Mouse (Mus musculus) adrenal gland, postnatal 10 days (tissue): ENCODE results near the gene Galnt10. TPM values are rescaled to one million over a fixed set of nuclear protein-coding genes. Genes with fewer than 3 reads are reported as not detected.

ENCODE experiments used
- DNase-seq: peaks from one replicate; pipeline ENCODE4 v3.0.0; 2021; ENCODE audit warnings: mixed read lengths
- total RNA-seq, 2 experiments: library from RNA; stranded (reverse); gene quantifications; 2 replicates each; pipeline ENCODE4 v1.2.3; 2021

Galnt10 gene
- total RNA-seq, 2 experiments from 2014 or later = 31.7 to 33.5 TPM

GRCm38 (mm10) chr11:57635148-57635547 lies 10.1 kb upstream of the Galnt10 start:
- no peak for DNase-seq

- DNase-seq = no peak
Observed at GRCm38 (mm10) chr11:57643691-57644090, 1.6 kb upstream of the Galnt10 start.

- peak; percentile 51 for DNase-seq
Observed at GRCm38 (mm10) chr11:57644245-57645017, 811 bp upstream of the Galnt10 start.

- DNase-seq = no peak
Observed at GRCm38 (mm10) chr11:57645847-57646246, 605 bp downstream of the Galnt10 start.

- no peak for DNase-seq
Observed at GRCm38 (mm10) chr11:57646416-57646815, 1.2 kb downstream of the Galnt10 start.

GRCm38 (mm10) chr11:57646940-57647339 lies 1.7 kb downstream of the Galnt10 start:
- DNase-seq = peak; percentile 25

GRCm38 (mm10) chr11:57647446-57647845 lies 2.2 kb downstream of the Galnt10 start:
- peak; percentile 47 for DNase-seq

- DNase-seq = no peak
Observed at GRCm38 (mm10) chr11:57648196-57648800, 3.1 kb downstream of the Galnt10 start.

GRCm38 (mm10) chr11:57649269-57649668 lies 4.0 kb downstream of the Galnt10 start:
- no peak for DNase-seq

- DNase-seq = no peak
Observed at GRCm38 (mm10) chr11:57649671-57650070, 4.4 kb downstream of the Galnt10 start.

- no peak for DNase-seq
Observed at GRCm38 (mm10) chr11:57650867-57651266, 5.6 kb downstream of the Galnt10 start.

- no peak for DNase-seq
Observed at GRCm38 (mm10) chr11:57651281-57651810, 6.1 kb downstream of the Galnt10 start.

- no peak for DNase-seq
Observed at GRCm38 (mm10) chr11:57652206-57652922, 7.1 kb downstream of the Galnt10 start.

GRCm38 (mm10) chr11:57652923-57653660 lies 7.8 kb downstream of the Galnt10 start:
- no peak for DNase-seq

- no peak for DNase-seq
Observed at GRCm38 (mm10) chr11:57653796-57654195, 8.6 kb downstream of the Galnt10 start.

GRCm38 (mm10) chr11:57654386-57654785 lies 9.1 kb downstream of the Galnt10 start:
- DNase-seq = no peak

- no peak for DNase-seq
Observed at GRCm38 (mm10) chr11:57654977-57655397, 9.7 kb downstream of the Galnt10 start.

- no peak for DNase-seq
Observed at GRCm38 (mm10) chr11:57655669-57656325, 10.6 kb downstream of the Galnt10 start.

- DNase-seq = no peak
Observed at GRCm38 (mm10) chr11:57656602-57657275, 11.5 kb downstream of the Galnt10 start.

- DNase-seq = no peak
Observed at GRCm38 (mm10) chr11:57657370-57658072, 12.3 kb downstream of the Galnt10 start.
